Mouse (Mus musculus): Measurements from ENCODE around the gene Polr3gl. TPM values are rescaled to one million over a fixed set of nuclear protein-coding genes. Genes with fewer than 3 reads are reported as not detected.

The Polr3gl gene
- polyA plus RNA-seq, 1 experiment: 72.3 TPM

DNA sequence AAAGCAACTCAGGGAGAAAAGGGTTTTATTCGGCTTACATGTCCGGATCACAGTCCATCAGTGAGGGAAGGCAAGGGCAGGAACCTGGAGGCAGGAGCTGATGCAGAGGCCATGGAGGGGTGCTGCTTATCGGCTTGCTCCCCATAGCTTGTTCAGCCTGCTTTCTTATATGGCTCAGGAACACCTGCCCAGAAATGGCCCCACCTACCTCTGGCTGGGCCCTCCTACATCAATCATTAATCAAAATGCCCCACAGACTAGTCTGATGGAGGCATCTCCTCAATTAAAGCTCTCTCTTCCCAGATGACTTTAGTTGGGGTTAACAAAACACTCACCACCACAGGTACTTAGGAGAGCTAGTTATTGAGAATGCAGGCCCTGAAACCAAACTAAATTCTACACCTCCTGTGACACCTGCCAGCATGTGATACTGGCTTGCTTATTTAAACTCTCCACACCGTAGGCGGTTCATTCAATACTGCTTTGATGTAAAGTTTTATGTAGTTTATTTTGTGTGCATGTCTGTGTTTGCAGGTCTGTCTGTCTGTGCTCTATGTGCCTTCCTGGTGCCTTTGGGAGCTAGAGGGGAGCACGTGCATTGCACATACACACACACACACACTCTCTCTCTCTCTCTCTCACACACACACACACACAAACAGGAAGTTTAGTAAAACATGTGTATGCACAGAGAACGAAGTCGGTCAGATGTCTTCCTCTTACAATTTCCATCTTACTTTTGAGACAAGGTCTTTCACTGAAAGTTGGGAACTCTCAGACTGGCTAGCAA, 27.1 kb downstream of the Polr3gl start:
- H3K4me1 ChIP-seq (ENCODE audit: control insufficient read depth, insufficient read depth, low read length): peaks cover 12% of the 10 kb centered on the region
- 57% methylated on average over 8 of the region's 8 CpGs for WGBS
- no peak overlapping the region for H3K4me3 ChIP-seq (replicated peaks; ENCODE audit: control insufficient read depth, low read depth, low read length)
- H3K27ac ChIP-seq (ENCODE audit: control insufficient read depth, insufficient read depth, low read depth, low read length, poor library complexity): peak overlapping the region; percentile 30; the same call in 1 of the 2 replicates
- TF ChIP-seq POLR2A (IDR thresholded peaks at IDR 0.05; ENCODE audit: borderline replicate concordance, control insufficient read depth, low read depth, low read length) (no peak), CTCF (IDR thresholded peaks at IDR 0.05; ENCODE audit: control insufficient read depth, insufficient read depth, low read length) (no peak)

- peak overlapping the region; percentile 49 for H3K27ac ChIP-seq (ENCODE audit: control insufficient read depth, insufficient read depth, low read depth, low read length, poor library complexity)
- H3K4me1 ChIP-seq (ENCODE audit: control insufficient read depth, insufficient read depth, low read length): peaks cover 8% of the 10 kb centered on the region
- TF ChIP-seq CTCF (IDR thresholded peaks at IDR 0.05; ENCODE audit: control insufficient read depth, insufficient read depth, low read length) (no peak), POLR2A (IDR thresholded peaks at IDR 0.05; ENCODE audit: borderline replicate concordance, control insufficient read depth, low read depth, low read length) (no peak)
- 55% methylated on average over 3 of the region's 3 CpGs for WGBS
- H3K4me3 ChIP-seq (replicated peaks; ENCODE audit: control insufficient read depth, low read depth, low read length): no peak overlapping the region
These were observed 28.9 kb downstream of the Polr3gl start for GRCm38 (mm10) chr3:96565105-96565504.

DNA sequence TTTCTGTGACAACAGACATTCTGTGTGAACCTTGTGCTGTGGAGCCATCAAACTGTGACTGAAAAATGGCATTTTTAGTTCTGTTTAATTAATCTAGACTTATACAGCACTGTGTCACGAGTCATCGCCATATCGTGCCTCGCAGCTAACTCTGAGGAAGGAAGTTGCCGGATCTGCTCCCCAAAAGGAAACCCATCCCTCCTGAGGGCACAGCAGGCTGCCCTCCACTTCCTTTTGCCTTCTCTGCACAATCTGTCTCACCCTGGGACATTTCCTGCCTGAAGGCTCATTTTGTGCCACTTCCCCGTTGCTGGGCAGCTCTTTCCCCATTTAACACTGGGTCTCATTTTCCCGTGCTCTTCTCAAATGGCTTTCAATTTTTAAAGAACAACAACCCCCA, 29.3 kb downstream of the Polr3gl start:
- H3K4me1 ChIP-seq (ENCODE audit: control insufficient read depth, insufficient read depth, low read length): peaks cover 8% of the 10 kb centered on the region
- WGBS: 1% methylated on average over 7 of the region's 7 CpGs
- H3K4me3 ChIP-seq (replicated peaks; ENCODE audit: control insufficient read depth, low read depth, low read length): peak overlapping the region; percentile 2

GRCm38 (mm10) chr3:96563911-96564632, 29.9 kb downstream of the Polr3gl start:
- H3K27ac ChIP-seq (ENCODE audit: control insufficient read depth, insufficient read depth, low read depth, low read length, poor library complexity): peak overlapping the region; percentile 64
- peaks cover 8% of the 10 kb centered on the region for H3K4me1 ChIP-seq (ENCODE audit: control insufficient read depth, insufficient read depth, low read length)
- no peak for TF ChIP-seq CTCF (IDR thresholded peaks at IDR 0.05; ENCODE audit: control insufficient read depth, insufficient read depth, low read length)
- H3K4me3 ChIP-seq (replicated peaks; ENCODE audit: control insufficient read depth, low read depth, low read length): no peak overlapping the region
- 23% methylated on average over 10 of the region's 10 CpGs for WGBS

More for the DNA sequence above, 29.3 kb downstream of the Polr3gl start:
- TF ChIP-seq POLR2A (IDR thresholded peaks at IDR 0.05; ENCODE audit: borderline replicate concordance, control insufficient read depth, low read depth, low read length) (no peak), CTCF (IDR thresholded peaks at IDR 0.05; ENCODE audit: control insufficient read depth, insufficient read depth, low read length) (no peak)
- peak overlapping the region; percentile 64 for H3K27ac ChIP-seq (ENCODE audit: control insufficient read depth, insufficient read depth, low read depth, low read length, poor library complexity)

GRCm38 (mm10) chr3:96563267-96563666, 30.7 kb downstream of the Polr3gl start:
- WGBS: 41% methylated on average over 8 of the region's 8 CpGs
- Histone ChIP-seq H3K4me1 (ENCODE audit: control insufficient read depth, insufficient read depth, low read length) (peaks cover 8% of the 10 kb centered on the region), H3K27ac (ENCODE audit: control insufficient read depth, insufficient read depth, low read depth, low read length, poor library complexity) (no peak overlapping the region), H3K4me3 (replicated peaks; ENCODE audit: control insufficient read depth, low read depth, low read length) (no peak overlapping the region)
- TF ChIP-seq CTCF (IDR thresholded peaks at IDR 0.05; ENCODE audit: control insufficient read depth, insufficient read depth, low read length) (no peak), POLR2A (IDR thresholded peaks at IDR 0.05; ENCODE audit: borderline replicate concordance, control insufficient read depth, low read depth, low read length) (no peak)

DNA sequence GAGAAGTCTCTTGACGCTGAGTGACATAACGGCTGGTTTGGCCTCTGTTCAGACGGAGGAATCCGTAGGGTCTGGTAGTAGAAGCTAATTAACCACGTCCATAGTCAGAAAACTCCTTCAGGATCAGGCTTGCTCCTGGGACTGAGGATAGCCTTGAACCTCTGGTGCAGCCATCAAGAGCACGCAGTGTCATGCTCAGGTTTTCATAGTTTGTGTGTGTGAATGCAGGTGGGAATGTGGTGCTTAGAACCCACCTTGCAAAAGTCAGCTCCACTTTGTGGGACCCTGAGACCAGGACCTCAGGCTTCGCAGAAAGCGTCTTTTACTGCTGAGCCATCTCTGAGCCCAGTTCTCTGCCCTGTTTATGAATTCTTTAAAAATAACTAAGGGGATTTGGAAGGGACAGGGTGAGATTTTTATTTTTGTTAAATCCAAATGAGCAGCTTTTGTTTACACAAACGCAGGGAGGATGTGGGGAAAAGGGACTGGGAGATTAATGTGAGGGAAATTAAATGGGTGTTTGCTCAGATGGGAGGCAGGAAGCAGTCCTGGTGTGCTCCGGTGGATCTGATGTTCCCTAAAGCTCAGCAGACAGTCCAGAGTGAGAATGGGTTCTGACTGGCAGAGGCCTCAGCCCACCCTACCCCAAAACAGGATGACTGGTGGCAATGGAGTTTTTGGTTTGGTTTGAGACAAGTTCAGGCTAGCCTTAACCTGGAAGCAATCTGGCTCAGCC, 31.9 kb downstream of the Polr3gl start:
- TF ChIP-seq POLR2A (IDR thresholded peaks at IDR 0.05; ENCODE audit: borderline replicate concordance, control insufficient read depth, low read depth, low read length) (no peak), CTCF (IDR thresholded peaks at IDR 0.05; ENCODE audit: control insufficient read depth, insufficient read depth, low read length) (no peak)
- Histone ChIP-seq H3K4me3 (replicated peaks; ENCODE audit: control insufficient read depth, low read depth, low read length) (peak overlapping the region; percentile 19), H3K4me1 (ENCODE audit: control insufficient read depth, insufficient read depth, low read length) (peaks cover 8% of the 10 kb centered on the region), H3K27ac (ENCODE audit: control insufficient read depth, insufficient read depth, low read depth, low read length, poor library complexity) (no peak overlapping the region)
- 31% methylated on average over 10 of the region's 10 CpGs for WGBS

- H3K4me1 ChIP-seq (ENCODE audit: control insufficient read depth, insufficient read depth, low read length): peaks cover 6% of the 10 kb centered on the region
- peak overlapping the region; percentile 27; the same call in 1 of the 2 replicates for H3K27ac ChIP-seq (ENCODE audit: control insufficient read depth, insufficient read depth, low read depth, low read length, poor library complexity)
- 20% methylated on average over 9 of the region's 9 CpGs for WGBS
- peak overlapping the region; percentile 92 for H3K4me3 ChIP-seq (replicated peaks; ENCODE audit: control insufficient read depth, low read depth, low read length)
- TF ChIP-seq CTCF (IDR thresholded peaks at IDR 0.05; ENCODE audit: control insufficient read depth, insufficient read depth, low read length) (no peak), POLR2A (IDR thresholded peaks at IDR 0.05; ENCODE audit: borderline replicate concordance, control insufficient read depth, low read depth, low read length) (no peak)
These were observed 32.9 kb downstream of the Polr3gl start for GRCm38 (mm10) chr3:96560881-96561668.

All from bone marrow, adult 2 months (tissue).